Mouse (Mus musculus) hindbrain, embryonic 12.5 days (tissue): ENCODE results near the gene Aspscr1. TPM values are rescaled to one million over a fixed set of nuclear protein-coding genes. Genes with fewer than 3 reads are reported as not detected.
A peak's percentile ranks its signal among the peaks of the same experiment; 100 is the strongest.
"Not testable (repeated sequence)": the region's sequence is repeated elsewhere in the genome, so short reads cannot be mapped to it uniquely, and the experiment has no call there.

ENCODE experiments used
- ATAC-seq: fragments of 200-750 bp; cut with Nextera tagmentation; 2 replicates; pipeline ENCODE4 v1.8.0; 2017; ENCODE audit warnings: moderate TSS enrichment; ENCODE audit not compliant: low FRiP score
- H3K27ac ChIP-seq: fragments of 300-500 bp; sonication (generic); 2 replicates; pipeline ENCODE4 v1.5.1; 2016; ENCODE audit warnings: mild to moderate bottlenecking
- H3K27me3 ChIP-seq: fragments of 300-500 bp; sonication (generic); 2 replicates; pipeline ENCODE4 v1.6.1; 2016; ENCODE audit warnings: mild to moderate bottlenecking
- H3K36me3 ChIP-seq: fragments of 300-500 bp; sonication (generic); 2 replicates; pipeline ENCODE4 v1.6.1; 2016; ENCODE audit warnings: mild to moderate bottlenecking
- H3K4me1 ChIP-seq: fragments of 300-500 bp; sonication (generic); 2 replicates; pipeline ENCODE4 v1.6.1; 2016
- H3K4me2 ChIP-seq: fragments of 300-500 bp; sonication (generic); replicated peaks from 2 replicates; pipeline ENCODE4 v1.6.1; 2016; ENCODE audit warnings: mild to moderate bottlenecking
- H3K4me3 ChIP-seq: fragments of 300-500 bp; sonication (generic); 2 replicates; pipeline ENCODE4 v1.5.1; 2016; ENCODE audit warnings: mild to moderate bottlenecking
- H3K9ac ChIP-seq: fragments of 300-500 bp; sonication (generic); 2 replicates; pipeline ENCODE4 v1.6.1; 2016; ENCODE audit warnings: mild to moderate bottlenecking, moderate library complexity
- H3K9me3 ChIP-seq: fragments of 300-500 bp; sonication (generic); replicated peaks from 2 replicates; pipeline ENCODE4 v1.6.1; 2016; ENCODE audit warnings: mild to moderate bottlenecking
- WGBS: fragments of 180-500 bp; shearing (Covaris S2); methylation state at CpG from one replicate; pipeline ENCODE4 v1.1.7; 2016; 5-methylcytosine and 5-hydroxymethylcytosine counted together
- polyA plus RNA-seq: library from polyadenylated mRNA; unstranded; fragments of >200 nt; fragmentation: Nextera tagmentation; extraction: Ambion mirVana; gene quantifications from 2 replicates; pipeline ENCODE4 v1.2.1, GENCODE M21; 2016

Aspscr1 gene
- polyA plus RNA-seq, 1 experiment from 2014 or later, result 151 TPM

GRCm38 (mm10) chr11:120673594-120674122, 885 bp downstream of the Aspscr1 start:
- H3K4me3 ChIP-seq, result peak overlapping the region; percentile 73
- H3K9ac ChIP-seq, result peak overlapping the region; percentile 78
- H3K27ac ChIP-seq, result peak overlapping the region; percentile 91
- no peaks in the 10 kb centered on the region for H3K27me3 ChIP-seq
- peak; percentile 39 for ATAC-seq
- H3K4me1 ChIP-seq, result peaks cover 10% of the 10 kb centered on the region
- H3K36me3 ChIP-seq, result peaks cover 27% of the 10 kb centered on the region
- peak overlapping the region; percentile 80 for H3K4me2 ChIP-seq
- H3K9me3 ChIP-seq, result no peaks in the 10 kb centered on the region
- WGBS, result 41% methylated on average over 12 of the region's 12 CpGs

- not testable (repeated sequence) for H3K4me3 ChIP-seq, H3K4me2 ChIP-seq, H3K27ac ChIP-seq, H3K9ac ChIP-seq, ATAC-seq, H3K27me3 ChIP-seq, H3K9me3 ChIP-seq, H3K4me1 ChIP-seq
- peaks cover 48% of the 10 kb centered on the region for H3K36me3 ChIP-seq
- 87% methylated on average over 4 of the region's 5 CpGs for WGBS
Observed at GRCm38 (mm10) chr11:120675875-120676274, 3.1 kb downstream of the Aspscr1 start.

DNA sequence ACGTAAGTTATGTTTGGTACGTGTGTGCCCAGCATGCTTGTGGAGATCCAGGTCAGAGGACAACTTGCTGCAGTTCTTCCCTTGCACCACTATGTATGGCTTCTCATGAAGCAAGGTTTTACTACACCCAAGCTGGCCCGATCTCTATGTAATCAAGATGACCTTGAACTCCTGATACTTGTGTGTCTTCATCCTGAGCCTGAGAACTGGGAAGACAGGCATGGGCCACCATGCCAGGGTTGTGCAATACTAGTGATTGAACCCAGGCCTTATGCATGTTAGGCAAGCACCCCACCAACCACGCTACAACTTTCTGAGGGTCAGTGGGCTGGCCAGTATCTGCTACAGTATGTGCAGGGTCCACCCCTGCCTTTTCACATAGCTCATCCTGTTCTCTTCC, 4.2 kb downstream of the Aspscr1 start:
- no peak for ATAC-seq
- Histone ChIP-seq H3K4me1 (peaks cover 10% of the 10 kb centered on the region), H3K9me3 (no peaks in the 10 kb centered on the region), H3K4me2 (no peak overlapping the region), H3K4me3 (no peak overlapping the region), H3K27ac (no peak overlapping the region), H3K9ac (no peak overlapping the region), H3K27me3 (no peaks in the 10 kb centered on the region), H3K36me3 (peaks cover 53% of the 10 kb centered on the region)
- WGBS, result 95% methylated on average over 4 of the region's 4 CpGs

DNA sequence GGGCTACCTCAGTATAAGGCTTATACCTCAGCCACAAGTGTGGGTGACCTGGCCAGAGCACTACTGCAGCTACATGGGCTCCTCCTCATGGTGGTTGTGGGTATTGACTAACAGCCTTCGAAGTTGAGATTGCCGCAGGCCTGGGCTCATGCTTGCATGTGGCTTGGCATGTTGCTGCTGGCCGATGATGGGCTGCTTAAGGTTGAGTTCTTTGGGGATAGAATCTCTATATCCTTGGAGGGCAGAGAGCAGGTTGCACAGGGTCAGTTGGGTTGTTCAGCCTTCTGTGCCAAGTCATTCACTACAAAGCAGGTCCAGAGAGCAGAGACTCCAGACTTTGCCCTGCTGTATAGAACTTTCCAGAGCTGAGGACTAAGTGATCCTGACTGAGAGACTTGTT, 7.1 kb downstream of the Aspscr1 start:
- Histone ChIP-seq H3K4me3 (no peak overlapping the region), H3K27ac (no peak overlapping the region), H3K4me2 (no peak overlapping the region), H3K27me3 (no peaks in the 10 kb centered on the region), H3K9me3 (no peaks in the 10 kb centered on the region), H3K9ac (no peak overlapping the region), H3K4me1 (no peaks in the 10 kb centered on the region), H3K36me3 (peaks cover 71% of the 10 kb centered on the region)
- no peak for ATAC-seq
- 90% methylated on average over 3 of the region's 3 CpGs for WGBS

GRCm38 (mm10) chr11:120682683-120683082, 9.9 kb downstream of the Aspscr1 start:
- Histone ChIP-seq H3K9ac (no peak overlapping the region), H3K27me3 (no peaks in the 10 kb centered on the region), H3K4me2 (no peak overlapping the region), H3K4me1 (peaks cover 10% of the 10 kb centered on the region; the same call in 1 of the 2 replicates), H3K36me3 (peaks cover 76% of the 10 kb centered on the region), H3K4me3 (no peak overlapping the region), H3K9me3 (no peaks in the 10 kb centered on the region), H3K27ac (no peak overlapping the region)
- ATAC-seq, result no peak
- 96% methylated on average over 5 of the region's 5 CpGs for WGBS

DNA sequence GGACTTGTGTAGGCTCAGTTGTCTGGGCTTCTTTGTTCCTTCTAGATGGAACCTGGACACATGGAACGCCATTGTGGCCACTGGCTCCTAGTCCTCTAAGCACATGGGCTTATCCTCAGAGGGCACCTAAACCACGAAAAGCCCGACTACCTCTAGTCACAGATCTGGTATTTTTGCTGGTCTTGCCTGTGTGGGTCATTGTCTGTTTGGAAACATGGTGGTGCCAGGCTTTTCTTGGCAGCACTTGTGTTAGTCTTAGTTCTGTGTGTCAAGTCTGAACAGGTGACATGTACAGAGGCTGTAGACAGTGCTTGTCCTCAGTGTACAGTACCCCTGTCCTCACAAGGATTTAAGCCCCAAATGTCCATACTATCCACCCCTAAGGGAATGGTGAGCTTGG, 10.8 kb downstream of the Aspscr1 start:
- no peak overlapping the region for H3K9ac ChIP-seq
- ATAC-seq, result no peak
- peaks cover 75% of the 10 kb centered on the region for H3K36me3 ChIP-seq
- no peak overlapping the region for H3K27ac ChIP-seq
- 91% methylated on average over 3 of the region's 3 CpGs for WGBS
- no peaks in the 10 kb centered on the region for H3K27me3 ChIP-seq
- H3K4me1 ChIP-seq, result peaks cover 10% of the 10 kb centered on the region; the same call in 1 of the 2 replicates
- H3K4me2 ChIP-seq, result no peak overlapping the region
- no peaks in the 10 kb centered on the region for H3K9me3 ChIP-seq
- no peak overlapping the region for H3K4me3 ChIP-seq

GRCm38 (mm10) chr11:120684086-120684485, 11.3 kb downstream of the Aspscr1 start:
- ATAC-seq, result no peak

GRCm38 (mm10) chr11:120684660-120685059, 11.9 kb downstream of the Aspscr1 start:
- no peak overlapping the region for H3K27ac ChIP-seq
- H3K4me3 ChIP-seq, result no peak overlapping the region
- H3K4me1 ChIP-seq, result peaks cover 10% of the 10 kb centered on the region; the same call in 1 of the 2 replicates
- H3K36me3 ChIP-seq, result peaks cover 75% of the 10 kb centered on the region
- 88% methylated on average over 2 of the region's 2 CpGs for WGBS
- H3K9ac ChIP-seq, result no peak overlapping the region
- no peak overlapping the region for H3K4me2 ChIP-seq
- no peak for ATAC-seq
- H3K27me3 ChIP-seq, result no peaks in the 10 kb centered on the region
- no peaks in the 10 kb centered on the region for H3K9me3 ChIP-seq

More at GRCm38 (mm10) chr11:120684086-120684485, 11.3 kb downstream of the Aspscr1 start:
- Histone ChIP-seq H3K4me1 (peaks cover 10% of the 10 kb centered on the region; the same call in 1 of the 2 replicates), H3K27ac (no peak overlapping the region), H3K27me3 (no peaks in the 10 kb centered on the region), H3K4me2 (no peak overlapping the region), H3K36me3 (peaks cover 75% of the 10 kb centered on the region), H3K9ac (no peak overlapping the region), H3K9me3 (no peaks in the 10 kb centered on the region), H3K4me3 (no peak overlapping the region)
- WGBS, result 87% methylated on average over 2 of the region's 2 CpGs

GRCm38 (mm10) chr11:120686650-120687272, 14.0 kb downstream of the Aspscr1 start:
- Histone ChIP-seq H3K36me3 (peaks cover 70% of the 10 kb centered on the region), H3K4me2 (no peak overlapping the region), H3K9me3 (no peaks in the 10 kb centered on the region), H3K27me3 (no peaks in the 10 kb centered on the region), H3K4me1 (peaks cover 10% of the 10 kb centered on the region; the same call in 1 of the 2 replicates), H3K4me3 (no peak overlapping the region), H3K9ac (no peak overlapping the region), H3K27ac (peak overlapping the region; percentile 12; the same call in 1 of the 2 replicates)
- WGBS, result 57% methylated on average over 20 of the region's 20 CpGs
- ATAC-seq, result no peak

DNA sequence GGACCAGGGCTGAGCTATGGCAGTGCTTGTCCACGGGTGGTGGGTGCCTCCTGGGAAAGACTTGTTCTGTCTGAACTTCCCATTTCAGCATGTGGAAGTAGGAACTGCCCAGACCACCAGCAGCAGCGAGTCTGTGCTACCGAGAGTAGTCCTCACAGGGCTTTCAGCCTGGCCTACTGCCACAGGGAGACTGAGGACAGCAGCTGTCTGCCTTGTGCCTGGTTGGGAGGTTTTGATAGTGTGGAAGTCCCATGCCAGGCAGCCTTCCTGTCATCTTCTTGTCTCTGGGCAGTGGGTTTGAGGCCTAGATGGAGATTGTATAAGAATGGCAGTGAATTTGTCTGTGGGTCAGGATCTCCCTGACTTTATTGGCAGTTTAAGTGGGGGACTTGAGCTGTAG, 16.6 kb downstream of the Aspscr1 start:
- Histone ChIP-seq H3K36me3 (peaks cover 68% of the 10 kb centered on the region), H3K9ac (0 out of 2 replicates have a peak overlapping the region, but pooled peaks have one; percentile 27), H3K4me1 (peaks cover 11% of the 10 kb centered on the region; the same call in 1 of the 2 replicates), H3K9me3 (no peaks in the 10 kb centered on the region), H3K27me3 (no peaks in the 10 kb centered on the region), H3K4me3 (no peak overlapping the region), H3K4me2 (no peak overlapping the region), H3K27ac (no peak overlapping the region)
- ATAC-seq, result no peak
- WGBS, result 90% methylated on average over 3 of the region's 3 CpGs

DNA sequence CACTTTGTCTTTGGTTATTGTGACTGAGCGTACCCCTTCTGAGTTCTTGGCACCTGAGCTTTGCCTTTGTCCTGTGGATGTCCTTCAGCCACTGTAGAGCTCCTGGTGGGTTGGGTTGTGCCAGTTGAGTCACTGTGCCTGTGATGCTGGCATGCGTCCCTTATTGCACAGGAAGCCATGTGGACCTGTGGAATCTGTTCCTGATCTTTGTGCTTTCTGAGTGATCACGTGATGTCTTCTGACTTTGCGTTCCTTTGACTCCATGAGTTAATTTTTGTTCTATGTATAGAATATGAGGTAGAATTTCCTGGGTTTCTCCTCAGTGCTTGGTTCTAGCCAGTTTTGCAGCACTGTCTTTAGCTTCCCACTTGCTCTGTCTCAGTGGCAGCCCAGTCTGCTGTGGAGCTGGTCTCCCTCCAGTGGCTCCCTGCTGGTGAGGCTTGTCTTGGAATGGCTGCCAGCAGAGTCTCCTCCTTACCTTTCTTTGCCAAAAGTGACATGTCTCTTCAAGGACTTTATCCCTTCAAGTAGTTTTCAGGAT, 19.8 kb downstream of the Aspscr1 start:
- no peaks in the 10 kb centered on the region for H3K27me3 ChIP-seq
- WGBS, result 95% methylated on average over 4 of the region's 4 CpGs
- peaks cover 18% of the 10 kb centered on the region for H3K4me1 ChIP-seq
- H3K9me3 ChIP-seq, result no peaks in the 10 kb centered on the region
- H3K4me2 ChIP-seq, result no peak overlapping the region
- peaks cover 61% of the 10 kb centered on the region for H3K36me3 ChIP-seq
- no peak for ATAC-seq
- H3K27ac ChIP-seq, result no peak overlapping the region
- no peak overlapping the region for H3K4me3 ChIP-seq
- H3K9ac ChIP-seq, result no peak overlapping the region

- no peak for ATAC-seq
- no peak overlapping the region for H3K4me2 ChIP-seq
- no peak overlapping the region for H3K9ac ChIP-seq
- H3K36me3 ChIP-seq, result peaks cover 52% of the 10 kb centered on the region
- peaks cover 18% of the 10 kb centered on the region for H3K4me1 ChIP-seq
- H3K27ac ChIP-seq, result no peak overlapping the region
- H3K4me3 ChIP-seq, result no peak overlapping the region
- WGBS, result 58% methylated on average over 3 of the region's 3 CpGs
- no peaks in the 10 kb centered on the region for H3K9me3 ChIP-seq
- no peaks in the 10 kb centered on the region for H3K27me3 ChIP-seq
Observed at GRCm38 (mm10) chr11:120693461-120693860, 20.7 kb downstream of the Aspscr1 start.
